Mouse (Mus musculus) G1E (cell line): Measurements from ENCODE around the gene Cyp2d26.

ENCODE experiments used
- CTCF ChIP-seq: IDR thresholded peaks from 2 replicates; pipeline ENCODE4 v1.5.1; 2012; ENCODE audit warnings: low read depth, low read length, inconsistent platforms, mixed read lengths
- GATA1 ChIP-seq: IDR thresholded peaks from 2 replicates; pipeline ENCODE4 v1.6.1; 2012; ENCODE audit warnings: borderline replicate concordance, low read length, inconsistent platforms, mixed read lengths
- GATA2 ChIP-seq: IDR thresholded peaks from 2 replicates; pipeline ENCODE4 v1.6.1; 2012; ENCODE audit warnings: low read depth, low read length, inconsistent platforms, borderline replicate concordance
- POLR2AphosphoS5 ChIP-seq: IDR thresholded peaks from 2 replicates; pipeline ENCODE4 v1.6.1; 2012; ENCODE audit warnings: low read depth, low read length, inconsistent platforms; ENCODE audit not compliant: insufficient replicate concordance
- TAL1 ChIP-seq: conservative IDR thresholded peaks from 2 replicates; pipeline ENCODE4 v1.6.1; 2012; ENCODE audit warnings: low read depth, low read length, inconsistent platforms, mixed read lengths

DNA sequence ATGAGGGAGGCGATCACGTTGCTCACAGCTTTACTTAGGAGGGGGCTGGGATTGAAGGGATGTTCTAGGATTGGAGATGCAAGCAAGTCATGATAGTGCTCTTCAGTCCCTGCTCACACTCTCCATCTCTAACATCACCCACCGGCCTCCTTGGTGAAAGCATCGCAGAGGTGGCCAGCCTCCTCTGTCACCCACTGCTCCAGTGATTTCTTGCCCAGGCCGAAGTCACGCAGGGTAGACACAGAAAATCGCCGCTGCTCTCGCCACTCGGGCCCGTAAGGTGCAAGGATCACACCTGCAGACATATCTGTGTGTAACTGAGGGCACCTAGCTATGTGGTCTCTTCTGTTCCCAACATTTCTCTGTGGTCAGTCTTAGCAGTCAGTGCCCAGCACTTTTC lies 1.5 kb downstream of the Cyp2d26 start:
- no peak for TF ChIP-seq CTCF
- TF ChIP-seq GATA2: no peak
- no peak for TF ChIP-seq GATA1
- TF ChIP-seq POLR2AphosphoS5: no peak
- TF ChIP-seq TAL1: no peak
